Mouse (Mus musculus) kidney, postnatal 10 days (tissue): Measurements from ENCODE around the gene Mdm2.

Experiments used
- DNase-seq: peaks from one replicate; pipeline ENCODE4 v3.0.0; 2021; ENCODE audit warnings: mixed read lengths

The Mdm2 gene

GRCm38 (mm10) chr10:117640595-117641078, 69.9 kb downstream of the Mdm2 start:
- no peak for DNase-seq

- no peak for DNase-seq
Observed at GRCm38 (mm10) chr10:117639899-117640594, 70.5 kb downstream of the Mdm2 start.

- DNase-seq = no peak
Observed at GRCm38 (mm10) chr10:117639221-117639599, 71.3 kb downstream of the Mdm2 start.
